Mouse (Mus musculus) liver, embryonic 15.5 days (tissue): ENCODE measurements around the gene Gm10668. TPM values are rescaled to one million over a fixed set of nuclear protein-coding genes. Genes with fewer than 3 reads are reported as not detected.
"Not testable (repeated sequence)": the region's sequence is repeated elsewhere in the genome, so short reads cannot be mapped to it uniquely, and the experiment has no call there.

Experiments
- ATAC-seq: fragments of 200-750 bp; cut with Nextera tagmentation; 2 replicates; pipeline ENCODE4 v1.8.0; 2017; ENCODE audit warnings: moderate number of reproducible peaks, mild to moderate bottlenecking, moderate library complexity; ENCODE audit not compliant: insufficient read depth
- H3K27ac ChIP-seq: fragments of 300-500 bp; sonication (generic); replicated peaks from 2 replicates; pipeline ENCODE4 v1.5.1; 2015; ENCODE audit warnings: mild to moderate bottlenecking, inconsistent platforms
- H3K27me3 ChIP-seq: fragments of 300-500 bp; sonication (generic); 2 replicates; pipeline ENCODE4 v1.6.1; 2015; ENCODE audit warnings: mild to moderate bottlenecking, inconsistent platforms
- H3K36me3 ChIP-seq: fragments of 300-500 bp; sonication (generic); replicated peaks from 2 replicates; pipeline ENCODE4 v1.6.1; 2015; ENCODE audit warnings: moderate library complexity, mild to moderate bottlenecking, inconsistent platforms
- H3K4me1 ChIP-seq: fragments of 300-500 bp; sonication (generic); replicated peaks from 2 replicates; pipeline ENCODE4 v1.6.1; 2015; ENCODE audit warnings: inconsistent platforms
- H3K4me2 ChIP-seq: fragments of 300-500 bp; sonication (generic); 2 replicates; pipeline ENCODE4 v1.6.1; 2015; ENCODE audit warnings: moderate library complexity, mild to moderate bottlenecking, inconsistent platforms
- H3K4me3 ChIP-seq: fragments of 300-500 bp; sonication (generic); replicated peaks from 2 replicates; pipeline ENCODE4 v1.5.1; 2015; ENCODE audit warnings: mild to moderate bottlenecking, inconsistent platforms
- H3K9ac ChIP-seq: fragments of 300-500 bp; sonication (generic); 2 replicates; pipeline ENCODE4 v1.6.1; 2015; ENCODE audit warnings: moderate library complexity, mild to moderate bottlenecking, inconsistent platforms
- H3K9me3 ChIP-seq: fragments of 300-500 bp; sonication (generic); replicated peaks from 2 replicates; pipeline ENCODE4 v1.6.1; 2016; ENCODE audit warnings: inconsistent platforms
- WGBS: fragments of 180-500 bp; shearing (Covaris S2); methylation state at CpG from one replicate; pipeline ENCODE4 v1.1.7; 2015; ENCODE audit warnings: mixed read lengths; ENCODE audit not compliant: insufficient replicate concordance; 5-methylcytosine and 5-hydroxymethylcytosine counted together
- polyA plus RNA-seq: library from polyadenylated mRNA; unstranded; fragments of >200 nt; fragmentation: Nextera tagmentation; extraction: Ambion mirVana; gene quantifications from 2 replicates; pipeline ENCODE4 v1.2.1, GENCODE M21; 2015

The Gm10668 gene
- not detected in 2 replicates for polyA plus RNA-seq

DNA sequence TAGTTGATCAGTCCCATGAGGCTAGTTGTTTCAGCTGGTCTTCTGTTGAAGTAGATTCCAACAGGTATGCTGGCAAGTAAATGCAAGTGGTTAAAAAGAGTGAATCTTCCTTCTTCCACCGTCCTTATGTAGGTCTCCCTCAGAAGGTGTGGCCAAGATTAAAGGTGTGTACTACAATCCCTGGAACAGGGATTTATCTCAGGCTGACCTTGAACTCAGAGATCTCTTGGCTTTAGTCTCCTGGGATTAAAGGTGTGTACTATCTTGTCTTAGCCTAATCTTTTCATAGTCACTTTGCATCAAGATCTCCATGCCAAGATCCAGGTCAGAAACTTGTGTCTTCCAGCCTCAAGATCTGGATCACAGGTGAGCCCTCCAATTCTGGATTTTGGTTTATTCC, at the start of gene Gm10668:
Gene Gm10668, minus strand, starts transcription at position 101 of the 400 bp plus-strand sequence.
- not testable (repeated sequence) for H3K4me1 ChIP-seq, H3K9ac ChIP-seq, H3K36me3 ChIP-seq, ATAC-seq, H3K27ac ChIP-seq, H3K4me3 ChIP-seq, H3K4me2 ChIP-seq, H3K27me3 ChIP-seq, H3K9me3 ChIP-seq
- WGBS = no CpG with 5 or more reads among the region's 1 CpGs

DNA sequence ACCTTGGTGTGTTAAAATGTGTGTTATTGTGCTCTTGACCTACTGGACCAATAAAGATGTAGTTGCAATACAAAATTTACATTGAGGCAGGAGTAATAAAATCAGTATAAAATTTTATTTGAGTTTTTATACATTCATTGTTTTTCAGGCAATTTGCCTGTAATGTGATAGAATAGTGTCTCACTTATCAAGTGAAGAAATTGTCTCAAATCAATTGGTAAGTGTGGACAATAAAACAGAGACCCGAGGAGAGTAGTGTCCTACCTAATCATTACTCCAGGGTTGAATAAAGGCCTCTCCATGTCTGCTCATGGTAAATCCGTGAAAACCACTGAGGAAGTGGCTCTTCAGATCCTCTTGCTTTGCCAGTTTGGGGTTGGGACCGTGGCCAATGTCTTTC, 40.5 kb upstream of the Gm10668 start, which contains the start of gene Vmn1r112:
Gene Vmn1r112, plus strand, starts transcription at position 301 of the 400 bp plus-strand sequence.
- not testable (repeated sequence) for H3K9ac ChIP-seq, H3K4me3 ChIP-seq, H3K4me2 ChIP-seq, H3K4me1 ChIP-seq, H3K27me3 ChIP-seq, H3K36me3 ChIP-seq, H3K9me3 ChIP-seq, ATAC-seq, H3K27ac ChIP-seq
- no CpG with 5 or more reads among the region's 3 CpGs for WGBS

DNA sequence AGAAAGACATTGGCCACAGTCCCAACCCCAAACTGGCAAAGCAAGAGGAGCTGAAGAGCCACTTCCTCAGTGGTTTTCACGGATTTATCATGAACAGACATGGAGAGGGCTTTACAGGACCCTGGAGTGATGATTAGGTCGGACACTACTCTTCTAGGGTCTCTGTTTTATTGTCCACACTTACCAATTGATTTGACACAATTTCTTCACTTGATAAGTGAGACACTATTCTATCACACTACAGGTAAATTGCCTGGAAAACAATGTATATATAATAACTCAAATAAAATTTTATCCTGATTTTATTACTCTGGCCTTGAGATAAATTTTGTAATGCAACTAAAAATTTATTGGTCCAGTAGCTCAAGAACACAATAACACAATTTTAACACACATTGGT, 27.3 kb downstream of the Gm10668 start, which contains the start of gene Vmn1r111:
Gene Vmn1r111, minus strand, starts transcription at position 101 of the 400 bp plus-strand sequence.
- H3K4me3 ChIP-seq, H3K9ac ChIP-seq, H3K4me1 ChIP-seq, H3K27me3 ChIP-seq, H3K27ac ChIP-seq, H3K36me3 ChIP-seq, H3K4me2 ChIP-seq, H3K9me3 ChIP-seq, ATAC-seq: not testable (repeated sequence)
- no CpG with 5 or more reads among the region's 2 CpGs for WGBS

Other genes with a start within 250 kb of the Gm10668 start
- not detected in 2 replicates for gene Vmn1r103, start 220.1 kb downstream of the Gm10668 start, polyA plus RNA-seq
- not detected in 2 replicates for gene Vmn1r104, start 196.8 kb downstream of the Gm10668 start, polyA plus RNA-seq
- not detected in 2 replicates for gene Gm5726, start 184.9 kb downstream of the Gm10668 start, polyA plus RNA-seq
- not detected in 2 replicates for gene Gm4141, start 154.4 kb downstream of the Gm10668 start, polyA plus RNA-seq
- not detected in 2 replicates for gene Gm4513, start 131.6 kb downstream of the Gm10668 start, polyA plus RNA-seq
- gene Vmn1r107, start 61.7 kb downstream of the Gm10668 start, polyA plus RNA-seq = not detected in 2 replicates
- gene Vmn1r111, start 27.4 kb downstream of the Gm10668 start, polyA plus RNA-seq = not detected in 2 replicates
- not detected in 2 replicates for gene Vmn1r112, start 40.6 kb upstream of the Gm10668 start, polyA plus RNA-seq
- gene Vmn1r113, start 56.7 kb upstream of the Gm10668 start, polyA plus RNA-seq = not detected in 2 replicates
- not detected in 2 replicates for gene Vmn1r114, start 81.6 kb upstream of the Gm10668 start, polyA plus RNA-seq
- not detected in 2 replicates for gene Vmn1r115, start 114.4 kb upstream of the Gm10668 start, polyA plus RNA-seq
- not detected in 2 replicates for gene Vmn1r116, start 141.6 kb upstream of the Gm10668 start, polyA plus RNA-seq
- gene Vmn1r117, start 153.5 kb upstream of the Gm10668 start, polyA plus RNA-seq = not detected in 2 replicates
- not detected in 2 replicates for gene Vmn1r118, start 181.7 kb upstream of the Gm10668 start, polyA plus RNA-seq